Mouse (Mus musculus) MEL (cell line): ENCODE data around the gene Fosb. TPM values are rescaled to one million over a fixed set of nuclear protein-coding genes. Genes with fewer than 3 reads are reported as not detected.

Source experiments
- DNase-seq: peaks from one replicate; pipeline ENCODE4 v3.0.0; 2011; ENCODE audit warnings: low read depth, low spot score
- H3K27ac ChIP-seq: 2 replicates; pipeline ENCODE4 v1.5.1; 2012; ENCODE audit warnings: low read depth, mild to moderate bottlenecking, control low read depth, low read length, moderate library complexity; ENCODE audit not compliant: control insufficient read depth
- H3K27me3 ChIP-seq, 2 experiments: fragments of 150-350 bp in 1 of 2; sonication (generic) in 1 of 2; 2 replicates each; pipeline ENCODE4 v1.6.1; 2012; ENCODE audit warnings: low read length in 2 of 2, mild to moderate bottlenecking in 2 of 2, improper control_type of control experiment in 1 of 2, moderate library complexity in 1 of 2; ENCODE audit not compliant: insufficient read depth in 2 of 2, control insufficient read depth in 1 of 2
- H3K36me3 ChIP-seq, 2 experiments: 2 replicates each; pipeline ENCODE4 v1.6.1; 2012 to 2014; ENCODE audit warnings: low read length in 2 of 2, improper control_type of control experiment in 1 of 2, inconsistent platforms in 1 of 2, mild to moderate bottlenecking in 1 of 2; ENCODE audit not compliant: insufficient read depth in 2 of 2, control insufficient read depth in 1 of 2
- H3K4me1 ChIP-seq, 2 experiments: fragments of 150-350 bp in 1 of 2; sonication (generic) in 1 of 2; 2 replicates each; pipeline ENCODE4 v1.6.1; 2012; ENCODE audit warnings: low read length in 2 of 2, improper control_type of control experiment in 1 of 2, mild to moderate bottlenecking in 1 of 2; ENCODE audit not compliant: insufficient read depth in 2 of 2, control insufficient read depth in 1 of 2
- H3K4me3 ChIP-seq, 2 experiments: fragments of 150-350 bp in 1 of 2; sonication (generic) in 1 of 2; 2 replicates each; pipeline ENCODE4 v1.5.1; 2012; ENCODE audit warnings: low read depth in 2 of 2, low read length in 2 of 2, mild to moderate bottlenecking in 2 of 2, moderate library complexity in 2 of 2, control low read depth in 1 of 2, improper control_type of control experiment in 1 of 2; ENCODE audit not compliant: control insufficient read depth in 1 of 2, insufficient read depth in 1 of 2
- H3K79me2 ChIP-seq: 2 replicates; pipeline ENCODE4 v1.6.1; 2012; ENCODE audit warnings: mild to moderate bottlenecking, low read length, moderate library complexity; ENCODE audit not compliant: control insufficient read depth, poor library complexity, insufficient read depth
- H3K9ac ChIP-seq: 2 replicates; pipeline ENCODE4 v1.6.1; 2012; ENCODE audit warnings: low read depth, mild to moderate bottlenecking, control low read depth, low read length, moderate library complexity; ENCODE audit not compliant: control insufficient read depth, poor library complexity, severe bottlenecking
- H3K9me3 ChIP-seq: fragments of 150-350 bp; sonication (generic); replicated peaks from 2 replicates; pipeline ENCODE4 v1.6.1; 2012; ENCODE audit warnings: mild to moderate bottlenecking, low read length, improper control_type of control experiment, moderate library complexity; ENCODE audit not compliant: insufficient read depth
- BHLHE40 ChIP-seq: IDR thresholded peaks from 2 replicates; pipeline ENCODE4 v1.6.1; 2012; ENCODE audit warnings: low read depth, mild to moderate bottlenecking, inconsistent platforms, low read length, improper control_type of control experiment, borderline replicate concordance
- CHD1 ChIP-seq: IDR thresholded peaks from 2 replicates; pipeline ENCODE4 v1.6.1; 2012; ENCODE audit warnings: low read depth, mild to moderate bottlenecking, inconsistent platforms, low read length, improper control_type of control experiment
- E2F4 ChIP-seq: IDR thresholded peaks from 2 replicates; pipeline ENCODE4 v1.6.1; 2011; ENCODE audit warnings: low read depth, low read length, improper control_type of control experiment, borderline replicate concordance
- ELF1 ChIP-seq: IDR thresholded peaks from 2 replicates; pipeline ENCODE4 v1.6.1; 2014; ENCODE audit warnings: low read depth, mild to moderate bottlenecking, inconsistent platforms, low read length, improper control_type of control experiment, moderate library complexity
- GABPA ChIP-seq: IDR thresholded peaks from 2 replicates; pipeline ENCODE4 v1.6.1; 2012; ENCODE audit warnings: low read depth, mild to moderate bottlenecking, inconsistent platforms, low read length, improper control_type of control experiment, moderate library complexity
- KAT2A ChIP-seq: conservative IDR thresholded peaks from 2 replicates; pipeline ENCODE4 v1.6.1; 2012; ENCODE audit warnings: low read depth, low read length, improper control_type of control experiment, inconsistent platforms
- MAX ChIP-seq: IDR thresholded peaks from 2 replicates; pipeline ENCODE4 v1.6.1; 2011; ENCODE audit warnings: low read length, improper control_type of control experiment
- MAZ ChIP-seq: IDR thresholded peaks from 2 replicates; pipeline ENCODE4 v1.6.1; 2012; ENCODE audit warnings: low read depth, mild to moderate bottlenecking, inconsistent platforms, low read length, improper control_type of control experiment
- POLR2A ChIP-seq, 2 experiments: IDR thresholded peaks; 2 replicates each; pipeline ENCODE4 v1.6.1; 2011 to 2012; ENCODE audit warnings: low read length in 2 of 2, mild to moderate bottlenecking in 2 of 2, control low read depth in 1 of 2, improper control_type of control experiment in 1 of 2, low read depth in 1 of 2, moderate library complexity in 1 of 2; ENCODE audit not compliant: control insufficient read depth in 1 of 2, insufficient read depth in 1 of 2, poor library complexity in 1 of 2
- POLR2AphosphoS2 ChIP-seq: IDR thresholded peaks from 2 replicates; pipeline ENCODE4 v1.6.1; 2011; ENCODE audit warnings: low read length, improper control_type of control experiment
- POLR2AphosphoS5 ChIP-seq: IDR thresholded peaks from 2 replicates; pipeline ENCODE4 v1.6.1; 2012; ENCODE audit warnings: low read depth, borderline replicate concordance, mild to moderate bottlenecking, inconsistent platforms, low read length, moderate library complexity, mixed read lengths
- RAD21 ChIP-seq: IDR thresholded peaks from 2 replicates; pipeline ENCODE4 v1.6.1; 2011; ENCODE audit warnings: mild to moderate bottlenecking, low read depth, low read length, improper control_type of control experiment
- RCOR1 ChIP-seq: IDR thresholded peaks from 2 replicates; pipeline ENCODE4 v1.6.1; 2012; ENCODE audit warnings: low read depth, mild to moderate bottlenecking, inconsistent platforms, low read length, improper control_type of control experiment
- SIN3A ChIP-seq: IDR thresholded peaks from 2 replicates; pipeline ENCODE4 v1.6.1; 2012; ENCODE audit warnings: low read length, improper control_type of control experiment, inconsistent platforms
- TAL1 ChIP-seq: IDR thresholded peaks from 2 replicates; pipeline ENCODE4 v1.6.1; 2012; ENCODE audit warnings: mild to moderate bottlenecking, inconsistent platforms, low read length, moderate library complexity, mixed read lengths
- TBP ChIP-seq: IDR thresholded peaks from 2 replicates; pipeline ENCODE4 v1.8.0; 2011; ENCODE audit warnings: low read depth, low read length, improper control_type of control experiment
- TCF12 ChIP-seq: IDR thresholded peaks from 2 replicates; pipeline ENCODE4 v1.6.1; 2014; ENCODE audit warnings: low read depth, mild to moderate bottlenecking, inconsistent platforms, low read length, improper control_type of control experiment, moderate library complexity
- UBTF ChIP-seq: IDR thresholded peaks from 2 replicates; pipeline ENCODE4 v1.6.1; 2012; ENCODE audit warnings: low read depth, mild to moderate bottlenecking, inconsistent platforms, low read length, improper control_type of control experiment, moderate library complexity, borderline replicate concordance; ENCODE audit not compliant: insufficient read depth
- USF2 ChIP-seq, 2 experiments: IDR thresholded peaks; 2 replicates each; pipeline ENCODE4 v1.6.1; 2011 to 2012; ENCODE audit warnings: improper control_type of control experiment in 2 of 2, low read length in 2 of 2, borderline replicate concordance in 1 of 2, inconsistent platforms in 1 of 2, low read depth in 1 of 2, mild to moderate bottlenecking in 1 of 2; ENCODE audit not compliant: insufficient read depth in 1 of 2
- ZMIZ1 ChIP-seq: IDR thresholded peaks from 2 replicates; pipeline ENCODE4 v1.6.1; 2012; ENCODE audit warnings: low read depth, mild to moderate bottlenecking, inconsistent platforms, low read length, improper control_type of control experiment, moderate library complexity
- ZNF384 ChIP-seq: IDR thresholded peaks from 2 replicates; pipeline ENCODE4 v1.6.1; 2012; ENCODE audit warnings: low read depth, mild to moderate bottlenecking, inconsistent platforms, low read length, improper control_type of control experiment
- polyA plus RNA-seq, 2 experiments: library from polyadenylated mRNA; stranded (reverse) in 1 of 2; unstranded in 1 of 2; fragments of >175 nt in 1 of 2; fragments of >200 nt in 1 of 2; gene quantifications; 2 replicates each; pipeline versions ENCODE4 v1.2.1 to v1.2.4; 2012; ENCODE audit warnings: low replicate concordance in 2 of 2, low read depth in 1 of 2; ENCODE audit not compliant: insufficient read length in 2 of 2, insufficient read depth in 1 of 2, missing spikeins in 1 of 2
- total RNA-seq: library from RNA; depleted of rRNA; stranded (reverse); fragments of 300-350 nt; gene quantifications from 2 replicates; pipeline ENCODE4 v1.2.3, GENCODE M21; 2012

Fosb gene
- total and polyA plus RNA-seq, 3 experiments = 0.04 to 0.49 TPM; not detected in 1

GRCm38 (mm10) chr7:19332709-19333352, 23.0 kb upstream of the Fosb start (continued):
- TF ChIP-seq KAT2A (no peak), CHD1 (no peak), POLR2A (IDR thresholded peaks at IDR 0.05; ENCODE audit: control insufficient read depth in 1 of 2, insufficient read depth in 1 of 2, low read depth in 1 of 2, low read length in 2 of 2, poor library complexity in 1 of 2) (no peak), MAZ (no peak), MAX (no peak), BHLHE40 (0 out of 2 replicates have a peak, but pooled peaks have one; percentile 23), UBTF (no peak), RAD21 (no peak), E2F4 (no peak), RCOR1 (no peak), ELF1 (peak; percentile 49), TBP (no peak)
- TF ChIP-seq, all 39 proteins: peak for 12

- H3K4me3 ChIP-seq = no peak overlapping the region
- no peak for DNase-seq
- no peaks in the 10 kb centered on the region; a peak in 1 of 4 replicates for H3K27me3 ChIP-seq
- H3K36me3 ChIP-seq = peaks cover 0 to 10% of the 10 kb centered on the region in 2 experiments; a peak in 2 of 4 replicates
- H3K9ac ChIP-seq = no peak overlapping the region
- H3K79me2 ChIP-seq = no peaks in the 10 kb centered on the region
- H3K27ac ChIP-seq = no peak overlapping the region
- no peaks in the 10 kb centered on the region for H3K9me3 ChIP-seq
- H3K4me1 ChIP-seq = peaks cover 5 to 16% of the 10 kb centered on the region in 2 experiments
- no peak for TF ChIP-seq TCF12
- TF ChIP-seq SIN3A = no peak
- no peak for TF ChIP-seq UBTF
- no peak for TF ChIP-seq USF2 (IDR thresholded peaks at IDR 0.05; ENCODE audit: borderline replicate concordance in 1 of 2, insufficient read depth in 1 of 2, low read depth in 1 of 2, low read length in 2 of 2)
- TF ChIP-seq POLR2AphosphoS2 = no peak
- TF ChIP-seq GABPA = no peak
- no peak for TF ChIP-seq POLR2AphosphoS5
- TF ChIP-seq ZMIZ1 = no peak
- TF ChIP-seq TAL1 = no peak
- TF ChIP-seq TBP = no peak
- no peak for TF ChIP-seq ZNF384
- TF ChIP-seq, all 39 proteins: peak for 0
Measured at GRCm38 (mm10) chr7:19331910-19332309, 22.1 kb upstream of the Fosb start.
